In the genomic region with DNA sequence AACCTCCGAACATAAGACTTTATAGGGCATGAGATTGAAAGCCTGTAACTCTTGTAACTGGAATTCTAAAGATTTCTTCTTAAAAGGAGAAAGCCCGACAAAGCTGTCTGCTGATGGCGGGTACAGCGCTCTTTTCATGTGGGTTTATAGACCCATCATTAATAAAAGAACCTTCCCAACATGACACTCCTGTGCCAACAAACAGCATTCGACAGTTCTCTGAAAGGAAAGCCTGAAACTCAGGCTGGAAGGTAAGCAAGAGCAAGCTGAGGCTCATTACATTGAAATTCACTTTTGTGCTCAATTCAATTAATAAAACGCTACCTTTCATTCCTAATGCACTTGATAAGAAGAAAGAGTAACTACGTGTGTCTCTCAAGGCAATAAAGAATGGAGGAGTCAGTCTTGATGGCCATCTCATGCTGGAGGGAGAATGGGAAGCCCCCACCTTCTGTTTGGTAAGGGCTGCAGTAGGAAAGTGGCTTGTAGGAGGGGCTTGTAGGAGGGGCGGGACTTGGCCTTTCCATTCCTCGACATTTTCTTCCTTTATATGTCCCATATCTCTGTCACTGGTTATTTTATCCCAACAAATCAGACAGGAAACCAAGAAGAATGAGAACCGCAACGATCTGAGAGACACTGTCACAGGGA, we compare ENCODE assay signal across 15 mouse cellular contexts. TPM values are rescaled to one million over a fixed set of nuclear protein-coding genes. Genes with fewer than 3 reads are reported as not detected.
DNase-seq lines count a peak whose midpoint lies in the region; ATAC-seq lines count a peak whose summit lies in the region.
"Had no signal": no experiment of that assay in that cellular context is flagged by ENCODE, and none has a peak within 500 bp of the region (broad histone marks: within the 10 kb centered on the region; RNA-seq: fewer than 3 reads in every experiment).

No protein-coding gene starts in this region.

- peak; percentile 52 for DNase-seq in heart, adult 11 months
- DNase-seq in heart, postnatal 14 days = no peak
- no peak for DNase-seq in midbrain, embryonic 11.5 days (ENCODE audit: low spot score, missing footprints)
- DNase-seq in midbrain, embryonic 10.5 days (ENCODE audit: low spot score) = no peak
- no peak for DNase-seq in midbrain, embryonic 14.5 days
- DNase-seq in right cerebral cortex, adult 2 months (ENCODE audit: low spot score in 2 of 2) = no peak
- no peak for DNase-seq in kidney, adult 11 months

- H3K27ac ChIP-seq in midbrain, embryonic 11.5 days (ENCODE audit: low read depth, low read length) = no peak overlapping the region
- no peak overlapping the region for H3K27ac ChIP-seq in midbrain, embryonic 10.5 days (replicated peaks)
- no peak overlapping the region for H3K27ac ChIP-seq in midbrain, embryonic 14.5 days (replicated peaks; ENCODE audit: low read depth, low read length)
- H3K27ac ChIP-seq in neural tube, embryonic 15.5 days (replicated peaks) = peak overlapping the region; percentile 65
- H3K27ac ChIP-seq: embryonic facial prominence, embryonic 10.5 days; limb, embryonic 10.5 days; macrophage had no signal

- H3K4me3 ChIP-seq in midbrain, embryonic 11.5 days (ENCODE audit: low read depth, low read length) = no peak overlapping the region
- no peak overlapping the region for H3K4me3 ChIP-seq in midbrain, embryonic 10.5 days
- H3K4me3 ChIP-seq in midbrain, embryonic 14.5 days (replicated peaks; ENCODE audit: low read depth, low read length) = no peak overlapping the region
- H3K4me3 ChIP-seq in neural tube, embryonic 15.5 days (replicated peaks) = no peak overlapping the region
- H3K4me3 ChIP-seq: embryonic facial prominence, embryonic 10.5 days; limb, embryonic 10.5 days; myocyte had no signal

- no peak overlapping the region for H3K9ac ChIP-seq in midbrain, embryonic 11.5 days (ENCODE audit: low read length)
- no peak overlapping the region for H3K9ac ChIP-seq in midbrain, embryonic 14.5 days (replicated peaks; ENCODE audit: low read length)
- no peak overlapping the region for H3K9ac ChIP-seq in neural tube, embryonic 15.5 days (replicated peaks)

- WGBS in midbrain, embryonic 11.5 days = 75% methylated on average over 11 of the region's 11 CpGs
- WGBS in midbrain, embryonic 10.5 days = 79% methylated on average over 11 of the region's 11 CpGs
- WGBS in midbrain, embryonic 14.5 days = 61% methylated on average over 11 of the region's 11 CpGs
- WGBS in neural tube, embryonic 15.5 days = 55% methylated on average over 11 of the region's 11 CpGs

- H3K4me1 ChIP-seq in midbrain, embryonic 11.5 days (ENCODE audit: control insufficient read depth, insufficient read depth, low read length) = no peaks in the 10 kb centered on the region
- no peaks in the 10 kb centered on the region for H3K4me1 ChIP-seq in midbrain, embryonic 10.5 days
- no peaks in the 10 kb centered on the region for H3K4me1 ChIP-seq in midbrain, embryonic 14.5 days (ENCODE audit: control insufficient read depth, insufficient read depth, low read length)
- H3K4me1 ChIP-seq in neural tube, embryonic 15.5 days = peaks cover 11% of the 10 kb centered on the region
- H3K4me1 ChIP-seq: embryonic facial prominence, embryonic 10.5 days; limb, embryonic 10.5 days had no signal

- ATAC-seq in midbrain, embryonic 11.5 days (ENCODE audit: low FRiP score) = peak; percentile 65
- no peak for ATAC-seq in midbrain, embryonic 14.5 days (ENCODE audit: low FRiP score, low TSS enrichment)
- peak; percentile 42; the same call in 1 of the 2 replicates for ATAC-seq in neural tube, embryonic 15.5 days (ENCODE audit: low FRiP score)

- intact Hi-C loops in heart, postnatal 14 days (cut with DNase I) = loop anchor here (10.0 kb wide), 1 partner anchor 544 kb away; no protein-coding TSS in a partner anchor

- no peaks in the 10 kb centered on the region for H3K36me3 ChIP-seq in midbrain, embryonic 11.5 days (ENCODE audit: control insufficient read depth, insufficient read depth, low read length)
- H3K36me3 ChIP-seq in midbrain, embryonic 10.5 days = no peaks in the 10 kb centered on the region
- H3K36me3 ChIP-seq in midbrain, embryonic 14.5 days (ENCODE audit: control insufficient read depth, insufficient read depth, low read length) = no peaks in the 10 kb centered on the region
- H3K36me3 ChIP-seq in neural tube, embryonic 15.5 days = no peaks in the 10 kb centered on the region
- H3K36me3 ChIP-seq: embryonic facial prominence, embryonic 10.5 days; limb, embryonic 10.5 days had no signal

- no peaks in the 10 kb centered on the region for H3K27me3 ChIP-seq in midbrain, embryonic 11.5 days (ENCODE audit: control insufficient read depth, insufficient read depth, low read length)
- no peaks in the 10 kb centered on the region for H3K27me3 ChIP-seq in midbrain, embryonic 10.5 days (ENCODE audit: low read depth, poor library complexity, severe bottlenecking)
- H3K27me3 ChIP-seq in midbrain, embryonic 14.5 days (ENCODE audit: control insufficient read depth, insufficient read depth, low read length) = no peaks in the 10 kb centered on the region
- H3K27me3 ChIP-seq in neural tube, embryonic 15.5 days (replicated peaks) = peaks cover 39% of the 10 kb centered on the region

- no peak overlapping the region for H3K4me2 ChIP-seq in midbrain, embryonic 11.5 days
- H3K4me2 ChIP-seq in midbrain, embryonic 14.5 days (ENCODE audit: low read length) = 0 out of 2 replicates have a peak overlapping the region, but pooled peaks have one; percentile 5
- peak overlapping the region; percentile 49 for H3K4me2 ChIP-seq in neural tube, embryonic 15.5 days

- no peaks in the 10 kb centered on the region for H3K9me3 ChIP-seq in midbrain, embryonic 11.5 days (ENCODE audit: control insufficient read depth, low read length)
- no peaks in the 10 kb centered on the region for H3K9me3 ChIP-seq in midbrain, embryonic 10.5 days (replicated peaks)
- H3K9me3 ChIP-seq in midbrain, embryonic 14.5 days (ENCODE audit: control insufficient read depth, low read length) = no peaks in the 10 kb centered on the region
- H3K9me3 ChIP-seq in neural tube, embryonic 15.5 days (replicated peaks) = no peaks in the 10 kb centered on the region
- H3K9me3 ChIP-seq: embryonic facial prominence, embryonic 10.5 days; limb, embryonic 10.5 days had no signal

RNA-seq across cellular contexts. Expression of a gene that starts 15.1 kb away (rescaled TPM):
- total RNA-seq in heart, postnatal 14 days (2021) = under 1 TPM; 0.02 to 0.43 TPM
- polyA plus RNA-seq in midbrain, embryonic 11.5 days (2014; fragmentation: Nextera tagmentation; extraction: Ambion mirVana) = 0.30 and 0.33 TPM in 2 replicates
- 0.07 and 0.19 TPM in 2 replicates for polyA plus RNA-seq in midbrain, embryonic 10.5 days (2016; fragmentation: Nextera tagmentation; extraction: Ambion mirVana)
- 0.29 and 0.40 TPM in 2 replicates for polyA plus RNA-seq in midbrain, embryonic 14.5 days (2014; fragmentation: Nextera tagmentation; extraction: Ambion mirVana)
- 0.14 and 0.18 TPM in 2 replicates for polyA plus RNA-seq in neural tube, embryonic 15.5 days (2015; fragmentation: Nextera tagmentation; extraction: Ambion mirVana)
- total RNA-seq: gastrocnemius, postnatal 36 days had no signal
- polyA plus RNA-seq: heart, embryonic 14.5 days; limb, embryonic 10.5 days; liver, embryonic 16.5 days; macrophage had no signal
